Mouse (Mus musculus) stomach, embryonic 14.5 days (tissue): ENCODE measurements around the gene Chchd2. TPM values are rescaled to one million over a fixed set of nuclear protein-coding genes. Genes with fewer than 3 reads are reported as not detected.
"Not testable (repeated sequence)": the region's sequence is repeated elsewhere in the genome, so short reads cannot be mapped to it uniquely, and the experiment has no call there.

ENCODE experiments used
- ATAC-seq: fragments of 200-750 bp; cut with Nextera tagmentation; 2 replicates; pipeline ENCODE4 v1.8.0; 2017; ENCODE audit warnings: low read depth, moderate TSS enrichment; ENCODE audit not compliant: insufficient number of reproducible peaks, insufficient read depth, low FRiP score
- H3K27ac ChIP-seq: fragments of 300-500 bp; sonication (generic); 2 replicates; pipeline ENCODE4 v1.5.1; 2014; ENCODE audit warnings: mild to moderate bottlenecking, low read length, moderate library complexity, mixed read lengths
- H3K27me3 ChIP-seq: fragments of 300-500 bp; sonication (generic); 2 replicates; pipeline ENCODE4 v1.6.1; 2014; ENCODE audit warnings: low read length, control low read depth, mixed read lengths; ENCODE audit not compliant: control insufficient read depth, insufficient read depth
- H3K36me3 ChIP-seq: fragments of 300-500 bp; sonication (generic); 2 replicates; pipeline ENCODE4 v1.6.1; 2014; ENCODE audit warnings: mild to moderate bottlenecking, control low read depth, low read length, moderate library complexity, mixed read lengths; ENCODE audit not compliant: control insufficient read depth, insufficient read depth
- H3K4me1 ChIP-seq: fragments of 300-500 bp; sonication (generic); 2 replicates; pipeline ENCODE4 v1.6.1; 2014; ENCODE audit warnings: low read length, control low read depth, mixed read lengths; ENCODE audit not compliant: control insufficient read depth, insufficient read depth
- H3K4me2 ChIP-seq: fragments of 300-500 bp; sonication (generic); replicated peaks from 2 replicates; pipeline ENCODE4 v1.6.1; 2014; ENCODE audit warnings: low read depth, low read length, control low read depth
- H3K4me3 ChIP-seq: fragments of 300-500 bp; sonication (generic); 2 replicates; pipeline ENCODE4 v1.5.1; 2014; ENCODE audit warnings: low read depth, low read length, control low read depth
- H3K9ac ChIP-seq: fragments of 300-500 bp; sonication (generic); replicated peaks from 2 replicates; pipeline ENCODE4 v1.6.1; 2014; ENCODE audit warnings: low read depth, mild to moderate bottlenecking, control low read depth, low read length, moderate library complexity, mixed read lengths
- H3K9me3 ChIP-seq: fragments of 300-500 bp; sonication (generic); 2 replicates; pipeline ENCODE4 v1.6.1; 2016; ENCODE audit warnings: low read depth, low read length, control low read depth; ENCODE audit not compliant: control insufficient read depth
- WGBS: fragments of 180-500 bp; shearing (Covaris S2); extraction: QIAGEN DNeasy Blood & Tissue Kit; methylation state at CpG from one replicate; pipeline ENCODE4 v1.1.7; 2014; 5-methylcytosine and 5-hydroxymethylcytosine counted together
- polyA plus RNA-seq: library from polyadenylated mRNA; unstranded; fragments of >200 nt; fragmentation: Nextera tagmentation; extraction: Ambion mirVana; gene quantifications from 2 replicates; pipeline ENCODE4 v1.2.1, GENCODE M21; 2014

Gene Chchd2
- polyA plus RNA-seq, 1 experiment from 2014 or later, result 869 TPM

DNA sequence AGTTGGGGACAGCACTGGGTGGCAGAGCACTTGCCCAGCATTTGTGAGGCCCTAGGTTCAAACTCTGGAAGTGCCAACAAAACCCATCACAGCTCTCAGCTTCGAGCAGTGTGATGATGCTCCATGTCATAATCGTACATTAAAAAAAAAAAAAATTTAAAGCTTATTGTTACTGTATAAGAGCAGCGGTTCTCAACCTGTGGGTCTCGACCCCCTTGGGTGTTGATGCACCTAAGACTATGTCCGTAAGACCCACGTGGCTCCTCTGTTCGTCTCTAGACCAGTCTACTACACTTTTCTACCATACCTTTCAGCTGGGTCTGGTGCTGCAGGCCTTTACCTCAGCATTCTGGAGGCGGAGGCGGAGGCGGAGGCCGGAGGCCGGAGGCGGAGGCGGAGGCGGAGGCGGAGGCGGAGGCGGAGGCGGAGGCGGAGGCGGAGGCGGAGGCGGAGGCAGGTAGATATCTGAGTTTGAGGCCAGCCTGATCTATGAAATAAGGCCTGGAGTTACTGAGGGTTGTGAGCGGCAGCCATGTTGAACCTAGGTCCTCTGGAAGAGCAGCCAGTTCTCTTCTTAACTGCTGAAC lies 30.9 kb upstream of the Chchd2 start:
- ATAC-seq, result no peak
- Histone ChIP-seq H3K27me3 (no peaks in the 10 kb centered on the region), H3K36me3 (no peaks in the 10 kb centered on the region), H3K4me3 (no peak overlapping the region), H3K9ac (no peak overlapping the region), H3K4me2 (no peak overlapping the region), H3K27ac (no peak overlapping the region), H3K4me1 (no peaks in the 10 kb centered on the region), H3K9me3 (no peaks in the 10 kb centered on the region)
- 85% methylated on average over 24 of the region's 24 CpGs for WGBS

GRCm38 (mm10) chr5:129915491-129915890 lies 28.2 kb upstream of the Chchd2 start:
- H3K36me3 ChIP-seq, ATAC-seq: not testable (repeated sequence)
- 86% methylated on average over 11 of the region's 11 CpGs for WGBS

DNA sequence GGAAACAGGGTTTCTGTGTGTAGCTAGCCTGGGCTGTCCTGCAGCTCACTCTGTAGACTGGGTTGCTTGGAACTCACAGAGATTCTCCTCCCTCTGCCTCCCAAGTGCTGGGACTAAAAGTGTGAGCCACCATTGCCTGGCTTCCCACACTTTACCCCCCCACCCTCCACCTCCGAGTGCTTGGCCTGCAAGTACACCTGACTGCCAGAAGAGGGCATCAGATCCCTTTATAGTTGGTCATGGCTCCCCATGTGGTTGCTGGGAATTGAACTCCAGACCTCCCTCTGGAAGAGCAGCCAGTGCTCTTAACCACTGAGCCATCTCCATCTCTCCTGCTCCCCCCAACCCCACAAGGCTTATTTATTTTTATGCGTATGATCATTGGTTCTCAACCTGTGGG lies 26.8 kb upstream of the Chchd2 start:
- H3K9me3 ChIP-seq, result no peaks in the 10 kb centered on the region
- H3K4me3 ChIP-seq, result no peak overlapping the region
- H3K4me1 ChIP-seq, result no peaks in the 10 kb centered on the region
- no peak for ATAC-seq
- 32% methylated on average over 2 of the region's 2 CpGs for WGBS
- no peak overlapping the region for H3K4me2 ChIP-seq
- H3K36me3 ChIP-seq, result no peaks in the 10 kb centered on the region
- H3K27me3 ChIP-seq, result no peaks in the 10 kb centered on the region
- no peak overlapping the region for H3K27ac ChIP-seq
- no peak overlapping the region for H3K9ac ChIP-seq

More at GRCm38 (mm10) chr5:129915491-129915890, 28.2 kb upstream of the Chchd2 start:
- H3K9me3 ChIP-seq, H3K4me1 ChIP-seq, H3K27ac ChIP-seq, H3K4me2 ChIP-seq, H3K27me3 ChIP-seq, H3K9ac ChIP-seq, H3K4me3 ChIP-seq: not testable (repeated sequence)

- ATAC-seq, result no peak
- Histone ChIP-seq H3K27me3 (no peaks in the 10 kb centered on the region), H3K36me3 (no peaks in the 10 kb centered on the region), H3K27ac (no peak overlapping the region), H3K9ac (no peak overlapping the region), H3K9me3 (no peaks in the 10 kb centered on the region), H3K4me1 (no peaks in the 10 kb centered on the region), H3K4me3 (no peak overlapping the region), H3K4me2 (no peak overlapping the region)
- WGBS, result 86% methylated on average over 7 of the region's 7 CpGs
Measured at GRCm38 (mm10) chr5:129909591-129909990, 22.3 kb upstream of the Chchd2 start.

GRCm38 (mm10) chr5:129909147-129909546 lies 21.9 kb upstream of the Chchd2 start:
- Histone ChIP-seq H3K27me3 (no peaks in the 10 kb centered on the region), H3K9me3 (no peaks in the 10 kb centered on the region), H3K4me2 (peak overlapping the region; percentile 81), H3K36me3 (no peaks in the 10 kb centered on the region), H3K4me3 (peak overlapping the region; percentile 59), H3K27ac (no peak overlapping the region), H3K9ac (0 out of 2 replicates have a peak overlapping the region, but pooled peaks have one; percentile 49), H3K4me1 (no peaks in the 10 kb centered on the region)
- no peak for ATAC-seq
- WGBS, result 70% methylated on average over 9 of the region's 9 CpGs

DNA sequence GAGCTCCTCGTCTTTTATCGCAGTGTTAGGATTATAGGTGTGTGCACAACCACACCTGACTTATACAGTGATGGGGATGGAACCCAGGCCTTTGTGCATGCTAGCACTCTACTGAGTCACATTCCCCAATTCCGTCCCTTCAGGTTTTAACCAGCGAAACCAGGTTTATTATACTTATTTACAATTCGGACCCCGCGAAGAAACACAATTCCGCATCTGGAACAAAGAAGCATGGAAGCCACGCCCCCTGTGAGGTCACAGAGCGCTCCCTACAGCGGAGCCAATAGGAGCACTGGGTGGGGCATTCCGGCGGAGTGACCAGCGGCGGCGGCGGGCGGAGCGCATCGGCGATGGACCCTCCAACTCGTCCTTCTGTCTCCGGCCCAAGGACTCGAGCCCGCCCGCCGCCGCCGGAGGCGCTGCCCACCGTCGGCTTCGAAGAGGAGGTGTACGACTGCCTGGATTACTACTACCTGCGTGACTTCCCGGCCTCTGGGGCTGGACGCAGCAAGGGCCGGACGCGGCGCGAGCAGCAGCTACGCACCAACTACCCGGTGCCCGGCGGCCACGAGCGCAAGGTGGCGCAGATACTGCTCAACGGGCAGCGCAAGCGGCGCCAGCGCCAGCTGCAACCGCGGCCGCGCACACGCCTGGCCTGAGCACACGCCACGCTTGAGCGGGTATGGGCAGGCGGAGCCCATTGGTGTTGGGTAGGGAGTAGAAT lies 21.1 kb upstream of the Chchd2 start, which contains the start of gene Nupr1l:
Gene Nupr1l, plus strand, starts transcription at position 299 of the 724 bp plus-strand sequence.
- Histone ChIP-seq H3K27ac (peak within 1 kb of the TSS; percentile 78; the same call in 1 of the 2 replicates), H3K9me3 (no peaks in the 10 kb centered on the region), H3K27me3 (no peaks in the 10 kb centered on the region), H3K4me2 (peak within 1 kb of the TSS; percentile 81), H3K36me3 (no peaks in the 10 kb centered on the region), H3K4me3 (peak within 1 kb of the TSS; percentile 59), H3K9ac (peak within 1 kb of the TSS; percentile 49), H3K4me1 (no peaks in the 10 kb centered on the region)
- under 1% methylated on average over 63 of the region's 63 CpGs for WGBS
- peak; percentile 97 for ATAC-seq

DNA sequence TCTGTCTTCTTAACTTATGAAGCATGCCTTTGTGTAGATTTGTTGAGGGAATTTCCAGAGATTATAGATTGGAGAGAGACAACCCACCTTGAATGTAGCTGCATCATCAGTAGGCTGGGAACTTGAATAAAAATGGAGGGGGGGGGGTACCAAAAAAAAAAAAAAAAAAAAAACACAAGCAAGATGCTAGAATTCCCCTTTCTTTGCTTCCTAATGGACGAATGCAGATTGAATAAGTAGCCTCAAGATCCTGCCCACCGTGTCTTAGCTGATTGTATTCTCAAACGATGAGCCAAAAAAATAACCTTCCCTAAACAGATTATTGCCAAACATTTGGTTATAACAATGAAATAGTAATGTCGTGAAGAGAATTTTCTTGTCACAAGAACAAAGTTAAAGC lies 20.5 kb upstream of the Chchd2 start:
- Histone ChIP-seq H3K4me2 (peak overlapping the region; percentile 81), H3K27me3 (no peaks in the 10 kb centered on the region), H3K27ac (0 out of 2 replicates have a peak overlapping the region, but pooled peaks have one; percentile 49), H3K36me3 (no peaks in the 10 kb centered on the region), H3K9ac (0 out of 2 replicates have a peak overlapping the region, but pooled peaks have one; percentile 49), H3K9me3 (no peaks in the 10 kb centered on the region), H3K4me3 (peak overlapping the region; percentile 59), H3K4me1 (no peaks in the 10 kb centered on the region)
- WGBS, result 31% methylated on average over 4 of the region's 4 CpGs
- no peak for ATAC-seq

- ATAC-seq, result no peak
- Histone ChIP-seq H3K4me1 (0 out of 2 replicates have a peak, but pooled peaks cover 6% of the 10 kb centered on the region), H3K4me3 (no peak within 1 kb of the TSS), H3K4me2 (no peak within 1 kb of the TSS), H3K36me3 (no peaks in the 10 kb centered on the region), H3K27me3 (no peaks in the 10 kb centered on the region), H3K27ac (no peak within 1 kb of the TSS), H3K9me3 (no peaks in the 10 kb centered on the region), H3K9ac (no peak within 1 kb of the TSS)
- 100% methylated on average over 1 of the region's 1 CpGs for WGBS
Measured at GRCm38 (mm10) chr5:129898449-129898848, 11.2 kb upstream of the Chchd2 start, which contains the start of gene Phkg1. TSS of gene Phkg1 (minus strand) at chr5:129898549.
